Mouse (Mus musculus): ENCODE measurements at regions not wholly inside any gene's neighbourhood (a gene's known extent, or its start where the extent isn't known, plus 50 kb on each side); places are given as distances from the start of the nearest gene placed in this dataset.

DNA sequence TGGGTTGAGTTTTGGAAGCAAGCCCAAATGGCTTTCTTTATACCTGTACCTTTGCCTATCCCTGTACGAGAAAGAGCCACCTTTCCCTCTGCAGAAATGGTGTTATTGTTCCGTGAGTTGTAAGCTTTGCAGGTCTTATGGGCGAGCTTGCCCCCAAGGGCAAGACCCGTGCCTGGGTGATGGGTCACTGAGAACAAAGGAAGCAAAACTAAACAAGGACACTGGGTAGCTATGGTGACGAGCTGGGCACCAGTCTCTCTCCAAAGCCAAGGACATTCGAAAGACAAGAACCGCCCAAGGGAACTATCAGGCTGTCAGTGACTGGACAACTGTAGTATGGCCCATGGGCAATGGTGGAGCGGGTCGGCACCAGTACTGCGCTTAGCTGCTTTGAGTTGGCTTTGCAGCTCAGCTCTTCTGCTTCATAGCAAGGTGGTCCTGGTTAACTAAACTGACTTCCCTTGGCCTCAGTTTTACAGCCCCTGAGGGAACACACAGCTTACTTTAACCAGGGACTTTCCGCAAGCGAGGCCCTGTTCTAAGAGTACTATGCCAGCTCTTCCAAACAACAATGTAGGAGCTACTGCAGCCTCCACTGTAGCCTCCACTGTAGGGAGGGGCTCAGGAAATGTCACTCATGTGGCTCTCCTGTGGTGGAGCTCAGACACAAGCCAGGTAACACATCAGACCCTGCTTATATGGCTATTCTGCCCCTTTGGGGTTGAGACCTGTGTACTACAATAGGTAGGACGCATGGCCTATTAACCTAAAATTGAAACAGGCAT, 124.1 kb downstream of the Sp3 start:
- Histone ChIP-seq H3K36me3 (ENCODE audit: control insufficient read depth, insufficient read depth, low read length) (no peaks in the 10 kb centered on the region), H3K4me3 (ENCODE audit: low read length) (no peak overlapping the region), H3K9me3 (ENCODE audit: control insufficient read depth, low read length) (no peaks in the 10 kb centered on the region), H3K27ac (ENCODE audit: low read length) (no peak overlapping the region), H3K9ac (ENCODE audit: low read depth, low read length) (no peak overlapping the region), H3K4me1 (ENCODE audit: control insufficient read depth, insufficient read depth, low read length) (no peaks in the 10 kb centered on the region), H3K4me2 (ENCODE audit: low read depth, low read length) (no peak overlapping the region), H3K27me3 (replicated peaks; ENCODE audit: control insufficient read depth, insufficient read depth, low read length) (no peaks in the 10 kb centered on the region)
- WGBS = 83% methylated on average over 13 of the region's 13 CpGs
- ATAC-seq = no peak

DNA sequence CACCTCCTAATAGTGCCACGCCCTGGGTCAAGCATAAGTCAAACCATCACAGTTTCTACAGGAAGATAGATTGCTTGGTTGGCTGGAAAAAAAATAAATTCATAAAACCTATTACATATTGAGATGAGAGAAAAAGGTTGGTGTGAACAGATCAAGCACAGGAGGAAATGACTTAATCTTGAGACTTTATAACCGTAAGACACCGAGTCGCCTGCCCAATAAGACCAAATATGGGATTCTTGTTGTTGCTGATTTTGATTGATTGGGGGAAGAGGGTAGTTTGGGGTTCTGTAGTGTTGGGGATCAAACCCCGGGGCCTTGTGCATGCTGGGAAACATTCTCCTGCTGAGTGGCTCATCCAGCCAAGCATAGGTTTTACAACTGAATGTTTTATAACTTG, 122.9 kb downstream of the Sp3 start:
- Histone ChIP-seq H3K9ac (ENCODE audit: low read depth, low read length) (no peak overlapping the region), H3K27me3 (replicated peaks; ENCODE audit: control insufficient read depth, insufficient read depth, low read length) (no peaks in the 10 kb centered on the region), H3K36me3 (ENCODE audit: control insufficient read depth, insufficient read depth, low read length) (no peaks in the 10 kb centered on the region), H3K27ac (ENCODE audit: low read length) (no peak overlapping the region), H3K9me3 (ENCODE audit: control insufficient read depth, low read length) (no peaks in the 10 kb centered on the region), H3K4me3 (ENCODE audit: low read length) (no peak overlapping the region), H3K4me2 (ENCODE audit: low read depth, low read length) (no peak overlapping the region), H3K4me1 (ENCODE audit: control insufficient read depth, insufficient read depth, low read length) (no peaks in the 10 kb centered on the region)
- WGBS = 92% methylated on average over 5 of the region's 5 CpGs
- no peak for ATAC-seq

DNA sequence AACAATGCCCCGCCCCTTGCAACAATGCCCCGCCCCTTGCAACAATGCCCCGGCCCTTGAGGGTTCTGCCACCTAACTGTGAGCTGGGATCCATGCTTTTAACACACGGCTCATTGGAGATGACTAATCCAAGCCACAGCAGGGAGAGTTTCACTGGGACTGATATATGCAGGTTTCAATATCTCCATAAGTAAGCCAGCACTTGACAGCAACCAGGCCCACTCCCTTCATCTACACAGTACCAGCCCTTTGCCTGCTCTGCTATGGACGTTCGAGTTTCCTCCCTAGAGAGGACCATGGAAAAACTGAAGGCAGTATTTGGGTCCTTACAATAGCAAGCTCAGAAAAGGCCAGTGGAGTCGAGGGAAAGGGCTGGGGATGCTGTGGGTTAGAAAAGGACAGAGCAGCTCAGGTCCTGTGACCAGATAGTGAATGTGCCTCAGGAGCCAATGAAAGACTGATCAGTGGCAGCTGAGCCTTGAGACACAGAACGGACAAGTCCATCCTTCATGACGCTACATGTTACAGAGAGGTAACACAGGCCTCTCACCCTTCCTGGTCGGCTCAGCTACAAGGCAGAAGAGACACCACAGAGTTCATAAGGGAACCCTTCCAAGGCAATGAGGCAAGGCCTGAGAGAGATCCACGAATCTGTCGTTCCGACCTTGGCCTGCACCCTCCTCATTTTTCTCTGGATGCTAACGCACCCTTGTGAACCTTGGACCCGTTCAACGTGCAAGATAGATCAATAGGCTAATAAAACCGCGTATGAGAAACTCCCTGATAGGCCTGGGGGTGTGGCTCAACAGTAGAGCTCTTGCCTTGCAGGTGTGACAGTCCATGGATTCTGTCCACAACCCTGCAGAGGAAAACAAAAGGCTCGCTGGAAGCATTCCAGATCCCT, 114.5 kb downstream of the Sp3 start:
- Histone ChIP-seq H3K9ac (ENCODE audit: low read depth, low read length) (no peak overlapping the region), H3K27me3 (replicated peaks; ENCODE audit: control insufficient read depth, insufficient read depth, low read length) (no peaks in the 10 kb centered on the region), H3K36me3 (ENCODE audit: control insufficient read depth, insufficient read depth, low read length) (no peaks in the 10 kb centered on the region), H3K4me3 (ENCODE audit: low read length) (no peak overlapping the region), H3K9me3 (ENCODE audit: control insufficient read depth, low read length) (no peaks in the 10 kb centered on the region), H3K4me2 (ENCODE audit: low read depth, low read length) (no peak overlapping the region), H3K4me1 (ENCODE audit: control insufficient read depth, insufficient read depth, low read length) (no peaks in the 10 kb centered on the region), H3K27ac (ENCODE audit: low read length) (peak overlapping the region; percentile 61)
- 44% methylated on average over 19 of the region's 19 CpGs for WGBS
- peak; percentile 99 for ATAC-seq

DNA sequence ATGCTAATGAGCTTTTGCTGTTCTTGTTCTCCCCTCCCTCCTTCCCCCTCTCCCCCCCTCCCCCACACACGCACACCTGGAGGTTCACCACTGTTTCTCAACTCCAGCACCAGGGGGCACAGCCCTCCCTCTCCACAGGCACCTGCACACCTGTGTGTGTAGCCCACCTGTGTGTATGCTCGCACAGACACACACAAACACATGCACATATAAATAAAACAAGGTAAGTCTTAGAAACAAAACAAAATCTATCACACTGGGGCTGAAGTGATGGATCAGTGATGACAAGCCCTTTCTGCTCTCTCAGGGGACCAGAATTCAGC, 113.9 kb downstream of the Sp3 start:
- no peak for ATAC-seq

DNA sequence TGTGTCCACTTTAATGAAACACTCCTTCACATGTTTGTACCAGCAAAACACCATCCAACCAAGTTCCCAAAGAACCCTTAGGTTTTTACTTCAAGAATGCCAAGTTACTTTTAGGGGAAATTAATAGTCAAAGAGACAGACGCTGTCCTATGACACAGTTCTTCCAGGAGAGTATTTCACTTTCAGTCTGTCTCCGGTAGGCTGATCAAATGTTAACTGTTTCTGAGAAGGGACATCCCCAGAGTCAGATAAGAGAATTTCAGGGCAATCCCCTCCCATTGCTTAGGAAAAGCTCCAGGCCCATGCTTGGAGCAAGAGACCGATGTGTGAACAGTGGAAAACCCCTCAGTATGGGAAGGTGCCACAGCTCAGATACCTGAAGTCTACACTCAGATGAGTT, 112.1 kb downstream of the Sp3 start:
- no peaks in the 10 kb centered on the region for H3K9me3 ChIP-seq (ENCODE audit: control insufficient read depth, low read length)
- H3K9ac ChIP-seq (ENCODE audit: low read depth, low read length) = no peak overlapping the region
- H3K27ac ChIP-seq (ENCODE audit: low read length) = no peak overlapping the region
- H3K4me3 ChIP-seq (ENCODE audit: low read length) = no peak overlapping the region
- no peaks in the 10 kb centered on the region for H3K36me3 ChIP-seq (ENCODE audit: control insufficient read depth, insufficient read depth, low read length)
- no peaks in the 10 kb centered on the region for H3K27me3 ChIP-seq (replicated peaks; ENCODE audit: control insufficient read depth, insufficient read depth, low read length)
- H3K4me2 ChIP-seq (ENCODE audit: low read depth, low read length) = no peak overlapping the region
- ATAC-seq = no peak
- no peaks in the 10 kb centered on the region for H3K4me1 ChIP-seq (ENCODE audit: control insufficient read depth, insufficient read depth, low read length)
- 97% methylated on average over 3 of the region's 3 CpGs for WGBS

More for the DNA sequence above, 113.9 kb downstream of the Sp3 start:
- 37% methylated on average over 2 of the region's 2 CpGs for whole genome bisulfite sequencing
- Histone ChIP-seq H3K4me1 (ENCODE audit: control insufficient read depth, insufficient read depth, low read length) (no peaks in the 10 kb centered on the region), H3K9ac (ENCODE audit: low read depth, low read length) (no peak overlapping the region), H3K36me3 (ENCODE audit: control insufficient read depth, insufficient read depth, low read length) (no peaks in the 10 kb centered on the region), H3K27me3 (replicated peaks; ENCODE audit: control insufficient read depth, insufficient read depth, low read length) (no peaks in the 10 kb centered on the region), H3K27ac (ENCODE audit: low read length) (no peak overlapping the region), H3K4me2 (ENCODE audit: low read depth, low read length) (no peak overlapping the region), H3K9me3 (ENCODE audit: control insufficient read depth, low read length) (no peaks in the 10 kb centered on the region), H3K4me3 (ENCODE audit: low read length) (no peak overlapping the region)

DNA sequence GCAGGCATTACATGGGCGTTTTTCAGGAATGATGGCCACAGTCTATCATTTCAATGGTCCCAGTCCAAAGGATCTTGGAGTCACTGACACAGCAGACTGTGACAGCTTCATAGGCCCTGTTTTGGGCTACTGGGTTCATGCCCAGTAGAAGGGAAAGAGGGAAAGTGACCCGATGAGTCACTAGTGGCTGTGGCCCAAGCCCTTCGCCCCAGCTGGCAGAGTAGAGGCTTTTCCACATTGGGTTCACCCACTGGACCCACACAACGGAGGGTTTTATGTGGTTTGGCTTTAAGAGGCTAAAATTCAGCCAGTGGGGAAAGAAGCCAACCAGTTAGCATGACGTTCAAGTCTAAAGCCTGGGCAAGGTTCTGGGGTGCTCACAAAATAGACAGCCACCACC, 108.4 kb downstream of the Sp3 start:
- no peaks in the 10 kb centered on the region for H3K36me3 ChIP-seq (ENCODE audit: control insufficient read depth, insufficient read depth, low read length)
- H3K27ac ChIP-seq (ENCODE audit: low read length) = no peak overlapping the region
- WGBS = 87% methylated on average over 5 of the region's 5 CpGs
- H3K9me3 ChIP-seq (ENCODE audit: control insufficient read depth, low read length) = no peaks in the 10 kb centered on the region
- H3K9ac ChIP-seq (ENCODE audit: low read depth, low read length) = no peak overlapping the region
- no peaks in the 10 kb centered on the region for H3K27me3 ChIP-seq (replicated peaks; ENCODE audit: control insufficient read depth, insufficient read depth, low read length)
- H3K4me1 ChIP-seq (ENCODE audit: control insufficient read depth, insufficient read depth, low read length) = no peaks in the 10 kb centered on the region
- ATAC-seq = no peak
- no peak overlapping the region for H3K4me3 ChIP-seq (ENCODE audit: low read length)
- no peak overlapping the region for H3K4me2 ChIP-seq (ENCODE audit: low read depth, low read length)

DNA sequence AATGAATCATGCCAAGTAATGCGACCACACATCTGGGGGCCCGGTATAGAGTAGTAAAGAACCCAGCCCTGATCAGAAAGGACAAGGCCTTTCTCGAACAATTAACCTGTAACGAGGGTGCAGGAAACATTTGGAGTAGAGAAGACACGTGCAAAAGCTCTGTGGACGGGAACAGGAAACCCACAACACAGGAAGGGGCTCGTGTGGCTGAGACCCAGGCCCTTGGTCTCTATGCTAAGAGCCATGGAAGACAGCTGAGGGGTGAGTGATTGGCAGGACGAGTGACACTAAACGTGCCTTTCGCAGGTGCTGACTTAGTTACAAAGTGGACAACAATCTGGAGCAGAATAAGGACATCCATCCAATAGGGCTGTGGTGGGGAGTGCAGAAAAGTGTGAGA, 106.3 kb downstream of the Sp3 start:
- H3K27me3 ChIP-seq (replicated peaks; ENCODE audit: control insufficient read depth, insufficient read depth, low read length) = no peaks in the 10 kb centered on the region
- WGBS = 82% methylated on average over 10 of the region's 10 CpGs
- no peak for ATAC-seq

DNA sequence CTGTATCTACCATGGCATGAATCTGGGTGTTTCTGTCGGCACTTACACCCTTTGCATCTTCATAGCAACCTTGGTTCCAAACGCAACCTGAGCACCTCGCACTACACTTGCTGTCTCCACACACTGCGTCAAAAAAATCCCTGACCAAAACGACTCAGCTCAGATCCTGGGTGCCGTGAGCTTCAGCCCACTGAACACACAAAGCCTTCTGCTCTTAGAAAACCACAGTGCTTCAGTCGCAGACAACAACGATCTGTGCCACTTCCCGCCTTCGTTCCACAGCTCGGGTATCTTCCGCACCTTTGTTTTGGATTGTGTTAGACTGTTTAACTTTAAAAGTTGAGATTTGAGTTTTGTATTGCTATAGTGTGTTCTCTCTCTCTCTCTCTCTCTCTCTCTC, 105.7 kb downstream of the Sp3 start:
- H3K4me2 ChIP-seq (ENCODE audit: low read depth, low read length) = no peak overlapping the region
- no peaks in the 10 kb centered on the region for H3K4me1 ChIP-seq (ENCODE audit: control insufficient read depth, insufficient read depth, low read length)
- no peaks in the 10 kb centered on the region for H3K27me3 ChIP-seq (replicated peaks; ENCODE audit: control insufficient read depth, insufficient read depth, low read length)
- H3K36me3 ChIP-seq (ENCODE audit: control insufficient read depth, insufficient read depth, low read length) = no peaks in the 10 kb centered on the region
- no peaks in the 10 kb centered on the region for H3K9me3 ChIP-seq (ENCODE audit: control insufficient read depth, low read length)
- H3K27ac ChIP-seq (ENCODE audit: low read length) = no peak overlapping the region
- no peak overlapping the region for H3K4me3 ChIP-seq (ENCODE audit: low read length)
- WGBS = 85% methylated on average over 12 of the region's 12 CpGs
- ATAC-seq = no peak
- no peak overlapping the region for H3K9ac ChIP-seq (ENCODE audit: low read depth, low read length)

More for the DNA sequence above, 106.3 kb downstream of the Sp3 start:
- no peak overlapping the region for H3K4me3 ChIP-seq (ENCODE audit: low read length)
- no peak overlapping the region for H3K27ac ChIP-seq (ENCODE audit: low read length)
- H3K4me1 ChIP-seq (ENCODE audit: control insufficient read depth, insufficient read depth, low read length) = no peaks in the 10 kb centered on the region
- no peak overlapping the region for H3K4me2 ChIP-seq (ENCODE audit: low read depth, low read length)
- no peaks in the 10 kb centered on the region for H3K9me3 ChIP-seq (ENCODE audit: control insufficient read depth, low read length)
- H3K36me3 ChIP-seq (ENCODE audit: control insufficient read depth, insufficient read depth, low read length) = no peaks in the 10 kb centered on the region
- no peak overlapping the region for H3K9ac ChIP-seq (ENCODE audit: low read depth, low read length)

DNA sequence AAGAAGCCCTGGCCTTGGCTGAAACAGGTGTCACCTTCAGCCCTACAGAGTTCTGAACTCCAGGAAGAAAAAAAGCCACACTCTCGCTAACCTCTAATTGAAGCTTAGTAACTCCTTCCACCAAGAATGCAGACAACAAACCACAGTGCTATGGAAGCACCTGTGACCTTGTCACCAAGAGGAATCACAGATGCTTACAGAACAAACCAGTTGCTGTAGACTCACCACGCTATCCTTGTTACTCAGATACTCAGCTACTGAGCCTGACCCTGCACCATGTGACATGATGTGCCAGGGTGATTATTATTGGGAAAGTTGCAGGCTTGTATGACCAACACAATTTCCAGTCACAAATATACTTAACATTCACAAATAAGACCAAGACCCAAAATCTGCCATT, 104.6 kb downstream of the Sp3 start:
- ATAC-seq = no peak
- Histone ChIP-seq H3K27ac (ENCODE audit: low read length) (no peak overlapping the region), H3K36me3 (ENCODE audit: control insufficient read depth, insufficient read depth, low read length) (no peaks in the 10 kb centered on the region), H3K27me3 (replicated peaks; ENCODE audit: control insufficient read depth, insufficient read depth, low read length) (no peaks in the 10 kb centered on the region), H3K9ac (ENCODE audit: low read depth, low read length) (no peak overlapping the region), H3K4me2 (ENCODE audit: low read depth, low read length) (no peak overlapping the region), H3K4me3 (ENCODE audit: low read length) (no peak overlapping the region), H3K9me3 (ENCODE audit: control insufficient read depth, low read length) (no peaks in the 10 kb centered on the region), H3K4me1 (ENCODE audit: control insufficient read depth, insufficient read depth, low read length) (no peaks in the 10 kb centered on the region)
- WGBS = 72% methylated on average over 2 of the region's 2 CpGs
